Mouse (Mus musculus) heart, adult 2 months (tissue): ENCODE data around the gene Il19. TPM values are rescaled to one million over a fixed set of nuclear protein-coding genes. Genes with fewer than 3 reads are reported as not detected.

Experiments used
- DNase-seq, 2 experiments: peaks; one replicate each; pipeline ENCODE4 v3.0.0; 2021
- H3K27ac ChIP-seq: fragments of 200-600 bp; 2 replicates; pipeline ENCODE4 v1.8.1; 2022
- H3K27me3 ChIP-seq: fragments of 200-500 bp; 2 replicates; pipeline ENCODE4 v1.6.1; 2012; ENCODE audit warnings: mild to moderate bottlenecking, low read length, inconsistent platforms, mixed read lengths; ENCODE audit not compliant: control insufficient read depth, insufficient read depth
- H3K36me3 ChIP-seq: fragments of 200-500 bp; 2 replicates; pipeline ENCODE4 v1.6.1; 2012; ENCODE audit warnings: low read length, inconsistent platforms; ENCODE audit not compliant: control insufficient read depth, insufficient read depth
- H3K4me1 ChIP-seq: fragments of 200-500 bp; 2 replicates; pipeline ENCODE4 v1.6.1; 2011; ENCODE audit warnings: low read length; ENCODE audit not compliant: control insufficient read depth, insufficient read depth
- H3K4me3 ChIP-seq: fragments of 200-600 bp; 2 replicates; pipeline ENCODE4 v1.8.1; 2022
- H3K79me2 ChIP-seq: fragments of 200-500 bp; replicated peaks from 2 replicates; pipeline ENCODE4 v1.6.1; 2012; ENCODE audit warnings: mild to moderate bottlenecking, inconsistent platforms, low read length, moderate library complexity, mixed read lengths; ENCODE audit not compliant: control insufficient read depth, insufficient read depth
- H3K9ac ChIP-seq: fragments of 200-500 bp; 2 replicates; pipeline ENCODE4 v1.6.1; 2012; ENCODE audit warnings: low read depth, mild to moderate bottlenecking, control low read depth, inconsistent platforms, low read length, mixed read lengths
- CTCF ChIP-seq: fragments of 200-600 bp; IDR thresholded peaks from 2 replicates; pipeline ENCODE4 v1.8.1; 2022; ENCODE audit warnings: antibody characterized with exemption, mild to moderate bottlenecking, moderate library complexity
- EP300 ChIP-seq: fragments of 200-500 bp; IDR thresholded peaks from 2 replicates; pipeline ENCODE4 v1.6.1; 2011; ENCODE audit warnings: low read depth, low read length, control low read depth; ENCODE audit not compliant: insufficient read depth
- POLR2A ChIP-seq: fragments of 200-500 bp; IDR thresholded peaks from 2 replicates; pipeline ENCODE4 v1.6.1; 2011; ENCODE audit warnings: mild to moderate bottlenecking, low read depth, low read length, control low read depth; ENCODE audit not compliant: insufficient read depth
- WGBS: fragments of 180-500 bp; shearing (Covaris S2); methylation state at CpG from one replicate; pipeline ENCODE4 v1.1.7; 2018; 5-methylcytosine and 5-hydroxymethylcytosine counted together
- intact Hi-C: fragments of 180-260 bp; cut with DNase I; formaldehyde crosslinking; loops from one replicate; pipeline ENCODE4 v1.15.1; 2025
- long read RNA-seq: library from polyadenylated mRNA; stranded (forward); transcript quantifications from one replicate; pipeline ENCODE4 v2.0.0, GENCODE M21; 2021
- polyA plus RNA-seq: library from polyadenylated mRNA; depleted of rRNA; stranded (reverse); fragments of >200 nt; gene quantifications from 2 replicates; pipeline ENCODE4 v1.2.3, GENCODE M21; 2012; rRNA removed
- total RNA-seq, 2 experiments: library from RNA; stranded (reverse); gene quantifications; 2 replicates each; pipeline ENCODE4 v1.2.3; 2021

The Il19 gene
- total RNA-seq (not detected), polyA plus RNA-seq (not detected in 2 replicates)
- long read RNA-seq: 0 reads

DNA sequence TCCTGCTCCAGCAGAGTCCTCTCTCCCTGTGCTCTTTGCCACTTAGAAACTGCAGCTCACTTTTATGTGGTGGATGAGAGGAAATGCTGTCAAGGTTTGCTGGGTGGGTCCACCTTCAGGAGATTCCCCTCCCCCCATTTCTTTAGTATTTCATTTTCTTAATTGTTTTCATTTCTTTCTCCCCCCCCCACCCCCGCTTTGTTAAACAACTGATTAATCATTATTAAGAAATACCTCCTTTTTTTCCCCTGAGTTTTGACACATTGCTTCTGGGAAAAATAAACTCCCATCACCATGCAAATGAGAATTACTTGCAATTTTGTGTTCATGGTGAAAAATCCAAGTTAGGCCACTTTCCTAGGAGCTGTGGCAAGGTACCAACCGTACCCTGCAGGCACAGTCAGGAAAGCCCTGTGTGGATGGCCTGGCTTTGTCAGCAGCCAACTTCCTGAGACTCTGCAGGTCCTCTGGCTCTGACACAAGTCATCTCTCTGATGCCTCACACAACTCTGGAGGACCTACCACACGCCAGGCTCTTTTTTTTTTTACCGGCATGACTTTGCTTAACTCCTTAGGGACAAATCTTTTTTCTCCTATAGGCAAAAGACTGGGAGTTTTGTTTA, at the start of gene Il19:
Gene Il19 (minus strand): TSS at position 51 of the 623 bp plus-strand sequence.
- intact Hi-C loops: no loop called here
- DNase-seq: no peak
- no peaks in the 10 kb centered on the region for H3K4me1 ChIP-seq
- no peak within 1 kb of the TSS for H3K27ac ChIP-seq
- WGBS: 33% methylated on average over 4 of the region's 4 CpGs
- no peak within 1 kb of the TSS for H3K9ac ChIP-seq
- H3K36me3 ChIP-seq: no peaks in the 10 kb centered on the region
- no peak for TF ChIP-seq CTCF
- TF ChIP-seq POLR2A: no peak
- TF ChIP-seq EP300: no peak
- H3K27me3 ChIP-seq: no peaks in the 10 kb centered on the region
- H3K79me2 ChIP-seq: no peaks in the 10 kb centered on the region
- no peak within 1 kb of the TSS for H3K4me3 ChIP-seq

DNA sequence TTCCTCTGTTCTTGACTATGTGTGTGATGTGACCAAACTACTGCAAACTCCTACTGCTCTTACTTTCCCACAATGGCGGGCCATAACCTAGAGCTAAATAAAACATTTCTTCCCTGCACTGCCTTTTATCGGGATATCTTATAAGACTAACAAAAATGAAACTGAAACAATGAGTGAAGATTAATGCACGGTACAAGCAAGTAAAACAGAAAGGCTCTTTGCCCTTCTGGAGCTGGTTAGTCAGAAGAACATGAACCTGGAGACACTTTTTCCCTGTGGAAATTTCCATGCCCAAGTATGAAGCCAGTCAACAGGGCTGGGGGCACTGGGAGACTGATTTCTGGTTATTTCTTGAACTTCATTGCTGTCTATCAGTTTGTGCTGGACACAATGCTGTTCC, 49.4 kb upstream of the Il19 start:
- no peak for TF ChIP-seq EP300
- TF ChIP-seq CTCF: no peak
- no peak for TF ChIP-seq POLR2A
- Histone ChIP-seq H3K79me2 (no peaks in the 10 kb centered on the region), H3K4me1 (no peaks in the 10 kb centered on the region), H3K9ac (no peak overlapping the region), H3K36me3 (no peaks in the 10 kb centered on the region), H3K27me3 (no peaks in the 10 kb centered on the region), H3K4me3 (no peak overlapping the region), H3K27ac (no peak overlapping the region)
- intact Hi-C loops: loop anchor here (10.0 kb wide), 1 partner anchor 255 kb away; the partner anchor contains the start of gene Rassf5
- DNase-seq: no peak
- WGBS: 59% methylated on average over 3 of the region's 3 CpGs

DNA sequence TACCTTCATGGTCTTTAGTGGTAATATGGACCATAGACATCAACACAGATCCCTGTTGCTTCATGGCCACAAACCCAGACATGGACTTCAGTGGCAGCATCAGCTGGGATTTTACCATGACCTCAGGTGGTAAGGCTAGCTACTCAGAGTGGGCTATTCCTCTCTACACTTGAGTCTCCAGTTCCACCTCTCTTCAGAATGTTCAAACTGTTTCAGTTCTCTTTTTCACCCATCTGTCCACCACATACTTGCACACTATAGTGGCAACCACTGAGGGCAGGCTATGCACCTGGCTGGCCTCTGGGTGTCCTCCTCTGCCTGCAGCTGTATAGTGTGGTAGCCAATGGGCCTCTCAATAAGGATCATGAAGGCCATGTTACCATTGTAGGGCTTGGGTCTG, 47.5 kb upstream of the Il19 start:
- H3K4me1 ChIP-seq: no peaks in the 10 kb centered on the region
- no peak for DNase-seq
- no peaks in the 10 kb centered on the region for H3K36me3 ChIP-seq
- no peaks in the 10 kb centered on the region for H3K79me2 ChIP-seq
- TF ChIP-seq POLR2A (no peak), CTCF (peak; percentile 61)
- H3K27me3 ChIP-seq: no peaks in the 10 kb centered on the region
- no peak overlapping the region for H3K4me3 ChIP-seq
- H3K9ac ChIP-seq: no peak overlapping the region
- H3K27ac ChIP-seq: no peak overlapping the region
- intact Hi-C loops: loop anchor here (2.0 to 10.0 kb wide), 2 partner anchors 65 to 257 kb away; partner anchors contain the start of gene Rassf5

DNA sequence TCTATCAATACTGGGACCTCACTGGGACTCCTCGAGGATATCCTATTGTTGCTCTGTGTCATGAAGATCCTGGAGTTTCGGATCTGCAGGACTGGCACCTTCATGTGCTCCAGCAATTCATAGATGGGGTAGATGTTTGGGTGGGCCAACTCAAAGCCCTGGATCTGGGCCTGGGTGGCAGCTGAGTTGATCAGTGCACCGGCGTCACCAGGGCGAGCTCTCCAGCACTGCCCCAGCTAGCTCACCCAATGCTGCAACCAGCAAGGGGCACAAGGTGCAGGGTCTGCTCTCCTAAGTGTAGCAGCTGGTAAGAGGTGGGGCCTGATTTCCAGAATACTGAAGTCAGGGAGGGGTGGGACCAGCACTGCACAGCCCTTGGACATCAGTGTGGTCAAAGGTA, 47.1 kb upstream of the Il19 start:
- Histone ChIP-seq H3K27ac (no peak overlapping the region), H3K27me3 (no peaks in the 10 kb centered on the region), H3K79me2 (no peaks in the 10 kb centered on the region), H3K4me1 (no peaks in the 10 kb centered on the region), H3K4me3 (no peak overlapping the region), H3K9ac (no peak overlapping the region), H3K36me3 (no peaks in the 10 kb centered on the region)
- WGBS: 86% methylated on average over 5 of the region's 5 CpGs
- TF ChIP-seq POLR2A: no peak
- no peak for TF ChIP-seq CTCF
- TF ChIP-seq EP300: no peak
- DNase-seq: no peak
- intact Hi-C loops: loop anchor here (2.0 to 10.0 kb wide), 2 partner anchors 66 to 258 kb away; partner anchors contain the start of gene Rassf5

DNA sequence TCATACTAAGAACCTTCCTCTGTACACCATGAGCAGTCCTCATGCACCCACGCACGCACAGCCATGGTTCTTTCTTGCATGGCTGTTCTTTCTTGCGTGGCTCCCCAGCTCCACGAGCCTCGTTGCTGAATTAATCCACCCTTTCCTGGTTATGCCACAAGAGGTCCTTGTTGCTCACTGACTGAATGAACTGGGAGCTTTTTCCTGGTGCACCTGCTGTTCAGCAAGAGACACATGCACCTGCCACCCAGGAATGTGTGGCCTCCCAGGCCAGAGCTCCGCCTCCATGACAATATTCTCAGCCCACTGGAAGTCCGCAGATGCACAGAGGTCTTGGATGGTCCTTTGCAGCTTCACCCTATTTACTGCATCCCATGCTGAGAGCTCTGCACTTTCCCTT, 44.5 kb upstream of the Il19 start:
- H3K36me3 ChIP-seq: no peaks in the 10 kb centered on the region
- WGBS: 48% methylated on average over 7 of the region's 7 CpGs
- intact Hi-C loops: loop anchor here (1.0 to 10.0 kb wide), 2 partner anchors 154 to 260 kb away; partner anchors contain the start of genes Dyrk3 and Rassf5

DNA sequence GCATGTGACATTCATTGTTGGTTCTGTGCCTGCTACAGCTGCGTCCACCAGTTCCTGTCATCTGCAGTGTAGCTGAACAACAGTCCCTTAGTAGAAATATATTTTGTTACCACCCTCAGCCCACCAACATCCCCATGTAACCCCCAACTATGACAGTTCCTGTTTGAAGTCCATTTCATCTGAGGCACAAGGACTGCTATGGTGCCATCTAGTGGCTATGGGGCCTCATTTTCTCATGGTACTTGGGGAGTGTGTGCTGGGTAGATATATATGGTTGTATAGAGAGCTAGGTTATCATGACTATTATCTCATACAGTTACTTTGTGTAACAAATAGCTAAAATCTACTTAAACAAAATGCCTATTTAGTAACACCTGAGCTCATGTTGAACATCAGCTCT, 39.5 kb upstream of the Il19 start:
- 52% methylated on average over 1 of the region's 1 CpGs for WGBS
- intact Hi-C loops: loop anchor here (2.0 to 5.0 kb wide), 2 partner anchors 103 to 432 kb away; no protein-coding TSS in a partner anchor

More for the DNA sequence above, 44.5 kb upstream of the Il19 start:
- no peaks in the 10 kb centered on the region for H3K27me3 ChIP-seq
- H3K4me1 ChIP-seq: no peaks in the 10 kb centered on the region
- TF ChIP-seq CTCF: peak; percentile 47
- no peak for TF ChIP-seq POLR2A
- no peak for TF ChIP-seq EP300
- no peak for DNase-seq
- H3K27ac ChIP-seq: no peak overlapping the region
- no peaks in the 10 kb centered on the region for H3K79me2 ChIP-seq
- no peak overlapping the region for H3K9ac ChIP-seq
- H3K4me3 ChIP-seq: no peak overlapping the region

More for the DNA sequence above, 39.5 kb upstream of the Il19 start:
- peak in 1 of 2 experiments; percentile 20 for DNase-seq
- no peaks in the 10 kb centered on the region for H3K27me3 ChIP-seq
- H3K4me3 ChIP-seq: no peak overlapping the region
- H3K36me3 ChIP-seq: no peaks in the 10 kb centered on the region
- H3K4me1 ChIP-seq: no peaks in the 10 kb centered on the region
- TF ChIP-seq EP300 (no peak), CTCF (peak; percentile 81)
- no peak overlapping the region for H3K9ac ChIP-seq
- H3K79me2 ChIP-seq: no peaks in the 10 kb centered on the region
- no peak overlapping the region for H3K27ac ChIP-seq
